Mouse (Mus musculus): ENCODE measurements around the gene Olfr1359. TPM values are rescaled to one million over a fixed set of nuclear protein-coding genes. Genes with fewer than 3 reads are reported as not detected.
"Not testable (repeated sequence)": the region's sequence is repeated elsewhere in the genome, so short reads cannot be mapped to it uniquely, and the experiment has no call there.

The Olfr1359 gene
- polyA plus RNA-seq, 1 experiment from 2014 or later: not detected

- peak overlapping the region; percentile 72 for H3K9ac ChIP-seq
- not testable (repeated sequence) for H3K27me3 ChIP-seq, H3K9me3 ChIP-seq, H3K36me3 ChIP-seq
- H3K4me2 ChIP-seq: peak overlapping the region; percentile 67
- peak; percentile 24; the same call in 1 of the 2 replicates for ATAC-seq (ENCODE audit: low read depth)
- WGBS: 0% methylated on average over 9 of the region's 38 CpGs
- H3K4me1 ChIP-seq (replicated peaks): peaks cover 40% of the 10 kb centered on the region
- H3K4me3 ChIP-seq: peak overlapping the region; percentile 42
- peak overlapping the region; percentile 90 for H3K27ac ChIP-seq (replicated peaks)
Observed at GRCm38 (mm10) chr13:21716540-21717391, 18.9 kb downstream of the Olfr1359 start.

- Histone ChIP-seq H3K4me2 (peak within 1 kb of the TSS; percentile 67), H3K4me3 (peak within 1 kb of the TSS; percentile 42), H3K9ac (peak within 1 kb of the TSS; percentile 79), H3K4me1 (replicated peaks) (peaks cover 44% of the 10 kb centered on the region), H3K27ac (replicated peaks) (peak within 1 kb of the TSS; percentile 90)
- under 1% methylated on average over 28 of the region's 56 CpGs for WGBS
- not testable (repeated sequence) for H3K27me3 ChIP-seq, H3K9me3 ChIP-seq, H3K36me3 ChIP-seq
- peak; percentile 47 for ATAC-seq (ENCODE audit: low read depth)
Observed at GRCm38 (mm10) chr13:21717397-21718357, 19.8 kb downstream of the Olfr1359 start, which contains the start of gene Hist1h3h. TSS of gene Hist1h3h (plus strand) at chr13:21717659.

GRCm38 (mm10) chr13:21718381-21719080, 20.6 kb downstream of the Olfr1359 start:
- Histone ChIP-seq H3K27me3 (no peaks in the 10 kb centered on the region), H3K36me3 (no peaks in the 10 kb centered on the region), H3K9me3 (no peaks in the 10 kb centered on the region), H3K9ac (peak overlapping the region; percentile 79), H3K4me2 (peak overlapping the region; percentile 67), H3K4me3 (peak overlapping the region; percentile 42), H3K4me1 (replicated peaks) (peaks cover 49% of the 10 kb centered on the region), H3K27ac (replicated peaks) (peak overlapping the region; percentile 82)
- 60% methylated on average over 4 of the region's 4 CpGs for WGBS
- ATAC-seq (ENCODE audit: low read depth): no peak

- Histone ChIP-seq H3K4me1 (replicated peaks) (peaks cover 40% of the 10 kb centered on the region), H3K4me2 (peak overlapping the region; percentile 63), H3K4me3 (peak overlapping the region; percentile 43), H3K27ac (replicated peaks) (peak overlapping the region; percentile 75), H3K9ac (peak overlapping the region; percentile 63)
- WGBS: 2% methylated on average over 20 of the region's 44 CpGs
- ATAC-seq (ENCODE audit: low read depth): peak; percentile 19
- not testable (repeated sequence) for H3K36me3 ChIP-seq, H3K27me3 ChIP-seq, H3K9me3 ChIP-seq
Observed at GRCm38 (mm10) chr13:21721107-21721756, 23.3 kb downstream of the Olfr1359 start.

GRCm38 (mm10) chr13:21721757-21722372, 24.0 kb downstream of the Olfr1359 start, which contains the start of gene Hist1h2bm:
TSS of gene Hist1h2bm (plus strand) at chr13:21722044.
- H3K36me3 ChIP-seq, H3K27me3 ChIP-seq, H3K9me3 ChIP-seq: not testable (repeated sequence)
- H3K4me3 ChIP-seq: peak within 1 kb of the TSS; percentile 43
- WGBS: under 1% methylated on average over 37 of the region's 37 CpGs
- ATAC-seq (ENCODE audit: low read depth): peak; percentile 98
- H3K4me1 ChIP-seq (replicated peaks): peaks cover 40% of the 10 kb centered on the region
- peak within 1 kb of the TSS; percentile 70 for H3K9ac ChIP-seq
- H3K27ac ChIP-seq (replicated peaks): peak within 1 kb of the TSS; percentile 90
- H3K4me2 ChIP-seq: peak within 1 kb of the TSS; percentile 63

GRCm38 (mm10) chr13:21722373-21722925, 24.5 kb downstream of the Olfr1359 start:
- Histone ChIP-seq H3K36me3 (no peaks in the 10 kb centered on the region), H3K4me2 (peak overlapping the region; percentile 63), H3K9ac (peak overlapping the region; percentile 70), H3K4me3 (peak overlapping the region; percentile 43), H3K27ac (replicated peaks) (peak overlapping the region; percentile 90), H3K4me1 (replicated peaks) (peaks cover 37% of the 10 kb centered on the region), H3K27me3 (no peaks in the 10 kb centered on the region), H3K9me3 (no peaks in the 10 kb centered on the region)
- 2% methylated on average over 11 of the region's 11 CpGs for WGBS
- peak; percentile 48 for ATAC-seq (ENCODE audit: low read depth)

- no peaks in the 10 kb centered on the region for H3K36me3 ChIP-seq
- no peak overlapping the region for H3K9ac ChIP-seq
- 28% methylated on average over 5 of the region's 5 CpGs for WGBS
- H3K4me2 ChIP-seq: peak overlapping the region; percentile 63
- peaks cover 39% of the 10 kb centered on the region for H3K4me1 ChIP-seq (replicated peaks)
- H3K4me3 ChIP-seq: no peak overlapping the region
- no peaks in the 10 kb centered on the region for H3K27me3 ChIP-seq
- ATAC-seq (ENCODE audit: low read depth): no peak
- H3K9me3 ChIP-seq: no peaks in the 10 kb centered on the region
- H3K27ac ChIP-seq (replicated peaks): peak overlapping the region; percentile 90; the same call in 1 of the 2 replicates
Observed at GRCm38 (mm10) chr13:21722993-21723836, 25.3 kb downstream of the Olfr1359 start.

GRCm38 (mm10) chr13:21727948-21728572, 30.1 kb downstream of the Olfr1359 start:
- WGBS: 16% methylated on average over 11 of the region's 11 CpGs
- Histone ChIP-seq H3K9me3 (no peaks in the 10 kb centered on the region), H3K9ac (no peak overlapping the region), H3K4me3 (no peak overlapping the region), H3K36me3 (no peaks in the 10 kb centered on the region), H3K4me1 (replicated peaks) (peaks cover 7% of the 10 kb centered on the region), H3K4me2 (no peak overlapping the region), H3K27me3 (no peaks in the 10 kb centered on the region), H3K27ac (replicated peaks) (peak overlapping the region; percentile 71)
- ATAC-seq (ENCODE audit: low read depth): peak; percentile 37; the same call in 1 of the 2 replicates

GRCm38 (mm10) chr13:21729544-21729943, 31.6 kb downstream of the Olfr1359 start:
- H3K9me3 ChIP-seq: no peaks in the 10 kb centered on the region
- no peak overlapping the region for H3K4me3 ChIP-seq
- H3K36me3 ChIP-seq: no peaks in the 10 kb centered on the region
- no peaks in the 10 kb centered on the region for H3K27me3 ChIP-seq
- ATAC-seq (ENCODE audit: low read depth): no peak
- no peak overlapping the region for H3K9ac ChIP-seq
- peaks cover 17% of the 10 kb centered on the region for H3K4me1 ChIP-seq (replicated peaks)
- H3K27ac ChIP-seq (replicated peaks): no peak overlapping the region
- 69% methylated on average over 1 of the region's 1 CpGs for WGBS
- no peak overlapping the region for H3K4me2 ChIP-seq

All from neural tube, embryonic 13.5 days (tissue).